Mouse (Mus musculus): ENCODE data around the gene Cers6. TPM values are rescaled to one million over a fixed set of nuclear protein-coding genes. Genes with fewer than 3 reads are reported as not detected.

Cers6 gene
- polyA plus RNA-seq, 1 experiment from 2014 or later, result 21.5 TPM

DNA sequence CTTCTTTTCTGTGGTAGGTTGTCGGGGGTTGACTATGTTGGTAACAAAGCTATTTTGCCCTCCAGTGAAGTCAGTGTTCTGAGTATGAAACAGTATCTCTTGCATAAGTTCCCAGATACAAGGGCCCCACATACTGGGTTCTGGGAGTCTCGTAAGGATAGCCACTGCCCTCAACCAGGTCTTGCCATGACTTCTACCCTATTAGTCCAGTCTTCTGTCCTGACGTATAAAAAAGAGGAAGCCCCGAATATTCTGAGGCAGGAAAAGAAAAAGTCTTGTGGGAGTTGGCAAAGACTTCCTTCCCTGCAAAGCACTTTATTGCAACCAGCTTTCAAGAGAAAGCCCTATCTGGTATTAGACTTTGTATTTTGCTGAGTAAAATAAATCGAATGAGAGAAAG lies 248.0 kb downstream of the Cers6 start:
- Histone ChIP-seq H3K4me1 (replicated peaks; ENCODE audit: control insufficient read depth, insufficient read depth, low read length) (no peaks in the 10 kb centered on the region), H3K4me3 (ENCODE audit: low read depth, low read length) (no peak overlapping the region), H3K36me3 (ENCODE audit: control insufficient read depth, insufficient read depth) (peaks cover 10% of the 10 kb centered on the region), H3K9ac (ENCODE audit: low read depth, low read length) (no peak overlapping the region), H3K9me3 (ENCODE audit: control insufficient read depth) (no peaks in the 10 kb centered on the region), H3K27ac (ENCODE audit: low read depth, low read length) (no peak overlapping the region), H3K4me2 (replicated peaks; ENCODE audit: low read depth) (no peak overlapping the region), H3K27me3 (replicated peaks; ENCODE audit: control insufficient read depth, insufficient read depth, low read length) (no peaks in the 10 kb centered on the region)
- no peak for ATAC-seq
- 56% methylated on average over 5 of the region's 5 CpGs for WGBS
- TF ChIP-seq CTCF (IDR thresholded peaks at IDR 0.05; ENCODE audit: low read depth), result no peak

DNA sequence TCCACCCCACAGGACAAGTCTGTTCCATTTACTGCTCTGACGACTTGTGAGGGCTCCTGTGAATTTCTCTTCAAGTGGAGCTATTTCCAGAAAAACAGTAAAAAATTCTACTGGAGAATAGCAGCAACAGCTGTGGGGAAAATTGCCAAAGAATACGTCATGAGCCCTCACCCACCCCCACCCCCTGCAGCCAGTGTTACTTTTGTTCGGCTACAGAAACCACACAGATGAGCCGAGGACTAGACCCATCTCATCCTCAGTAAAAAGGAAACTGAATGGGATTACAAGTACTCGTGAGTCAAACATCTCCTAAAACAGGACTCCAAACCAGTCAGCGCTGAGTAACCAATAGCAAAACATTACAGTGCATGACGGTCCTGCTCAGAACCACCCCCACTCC lies 248.5 kb downstream of the Cers6 start:
- Histone ChIP-seq H3K27ac (ENCODE audit: low read depth, low read length) (no peak overlapping the region), H3K27me3 (replicated peaks; ENCODE audit: control insufficient read depth, insufficient read depth, low read length) (no peaks in the 10 kb centered on the region), H3K9me3 (ENCODE audit: control insufficient read depth) (no peaks in the 10 kb centered on the region), H3K4me3 (ENCODE audit: low read depth, low read length) (no peak overlapping the region), H3K36me3 (ENCODE audit: control insufficient read depth, insufficient read depth) (peaks cover 11% of the 10 kb centered on the region), H3K4me2 (replicated peaks; ENCODE audit: low read depth) (no peak overlapping the region), H3K4me1 (replicated peaks; ENCODE audit: control insufficient read depth, insufficient read depth, low read length) (no peaks in the 10 kb centered on the region), H3K9ac (ENCODE audit: low read depth, low read length) (no peak overlapping the region)
- ATAC-seq, result no peak
- WGBS, result 62% methylated on average over 7 of the region's 7 CpGs
- TF ChIP-seq CTCF (IDR thresholded peaks at IDR 0.05; ENCODE audit: low read depth), result no peak

DNA sequence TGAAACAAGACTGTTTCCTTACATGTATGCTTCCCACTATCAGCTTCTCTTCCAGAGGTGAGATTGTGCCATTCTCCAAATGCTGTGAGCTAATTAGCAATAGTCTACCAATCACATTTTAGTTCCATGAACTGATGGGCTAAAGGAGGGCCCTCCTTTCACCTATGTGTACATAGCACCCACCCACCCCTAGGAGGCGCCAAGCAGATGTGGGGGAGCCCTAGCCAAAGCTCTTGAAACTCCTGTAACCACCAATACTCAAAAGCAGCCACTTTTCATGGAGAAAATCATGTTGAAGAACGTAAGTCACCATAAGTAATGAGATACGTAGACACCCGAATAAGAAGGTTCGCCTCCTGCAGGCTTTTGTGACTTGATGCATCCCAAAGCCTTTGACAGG lies 251.4 kb downstream of the Cers6 start:
- Histone ChIP-seq H3K36me3 (ENCODE audit: control insufficient read depth, insufficient read depth) (peaks cover 16% of the 10 kb centered on the region; the same call in 1 of the 2 replicates), H3K9ac (ENCODE audit: low read depth, low read length) (no peak overlapping the region), H3K27ac (ENCODE audit: low read depth, low read length) (no peak overlapping the region), H3K9me3 (ENCODE audit: control insufficient read depth) (no peaks in the 10 kb centered on the region), H3K4me3 (ENCODE audit: low read depth, low read length) (no peak overlapping the region), H3K4me1 (replicated peaks; ENCODE audit: control insufficient read depth, insufficient read depth, low read length) (no peaks in the 10 kb centered on the region), H3K4me2 (replicated peaks; ENCODE audit: low read depth) (no peak overlapping the region), H3K27me3 (replicated peaks; ENCODE audit: control insufficient read depth, insufficient read depth, low read length) (no peaks in the 10 kb centered on the region)
- 90% methylated on average over 5 of the region's 5 CpGs for WGBS
- peak; percentile 51 for TF ChIP-seq CTCF (IDR thresholded peaks at IDR 0.05; ENCODE audit: low read depth)
- ATAC-seq, result no peak

DNA sequence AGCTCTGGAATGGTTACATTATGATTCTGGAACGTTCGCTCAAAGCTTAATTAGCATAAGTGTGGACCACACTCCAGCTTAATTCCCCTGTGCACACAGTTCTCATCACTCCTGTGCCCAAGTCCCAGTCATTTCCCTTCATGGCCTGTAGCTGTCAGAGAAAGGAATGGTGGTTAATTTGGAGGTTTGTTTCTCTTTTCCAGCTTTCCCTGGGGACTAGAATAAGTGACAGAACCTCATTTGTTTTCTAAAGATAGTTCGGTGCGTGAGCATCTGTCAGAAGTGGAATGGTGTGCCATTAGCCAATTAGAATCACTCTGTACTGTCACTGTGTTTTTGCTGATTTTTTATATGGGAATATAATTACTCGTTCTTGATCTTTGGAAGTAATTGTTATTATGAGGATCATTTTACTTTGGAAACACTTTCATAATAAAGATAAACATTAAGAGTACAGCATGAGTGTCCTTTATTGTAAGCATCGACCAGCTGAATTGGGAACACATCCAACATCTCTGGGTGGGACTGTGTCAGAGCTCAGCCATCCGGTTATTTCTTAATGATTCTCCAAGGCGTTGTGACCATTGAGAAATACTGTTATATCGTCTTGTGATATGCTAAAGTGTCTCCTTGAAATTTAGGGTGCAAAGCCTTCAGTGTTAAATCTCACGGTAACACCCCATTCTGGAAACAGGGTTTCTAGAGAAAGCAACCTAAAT lies 252.7 kb downstream of the Cers6 start:
- WGBS, result 61% methylated on average over 10 of the region's 10 CpGs
- TF ChIP-seq CTCF (IDR thresholded peaks at IDR 0.05; ENCODE audit: low read depth), result no peak
- no peak for ATAC-seq

DNA sequence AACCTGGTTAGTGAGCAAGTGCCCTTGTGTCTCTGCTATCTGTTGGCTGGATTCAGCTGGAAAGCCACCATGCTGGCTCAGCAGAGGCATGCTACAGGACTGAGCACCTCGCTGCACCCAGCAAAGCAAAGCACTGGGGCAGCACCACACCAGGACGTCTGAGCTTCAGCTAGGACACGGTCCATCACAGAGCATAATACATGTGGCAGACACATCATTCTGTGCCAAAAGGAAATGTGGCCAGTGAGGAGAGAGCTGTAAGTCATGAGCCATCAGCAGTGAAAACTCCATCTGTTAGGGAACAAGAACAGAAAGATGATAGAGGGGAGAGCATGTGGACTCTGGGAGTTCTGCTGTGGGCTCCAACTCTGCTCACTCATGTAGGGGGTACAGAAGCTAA lies 254.7 kb downstream of the Cers6 start:
- no peak for TF ChIP-seq CTCF (IDR thresholded peaks at IDR 0.05; ENCODE audit: low read depth)
- no peak overlapping the region; the same call in 1 of the 2 replicates for H3K27ac ChIP-seq (ENCODE audit: low read depth, low read length)
- no peak overlapping the region for H3K9ac ChIP-seq (ENCODE audit: low read depth, low read length)
- ATAC-seq, result no peak
- no peaks in the 10 kb centered on the region for H3K27me3 ChIP-seq (replicated peaks; ENCODE audit: control insufficient read depth, insufficient read depth, low read length)
- H3K4me3 ChIP-seq (ENCODE audit: low read depth, low read length), result no peak overlapping the region
- H3K9me3 ChIP-seq (ENCODE audit: control insufficient read depth), result no peaks in the 10 kb centered on the region
- 87% methylated on average over 3 of the region's 3 CpGs for WGBS
- no peak overlapping the region for H3K4me2 ChIP-seq (replicated peaks; ENCODE audit: low read depth)
- H3K4me1 ChIP-seq (replicated peaks; ENCODE audit: control insufficient read depth, insufficient read depth, low read length), result no peaks in the 10 kb centered on the region
- peaks cover 13% of the 10 kb centered on the region; the same call in 1 of the 2 replicates for H3K36me3 ChIP-seq (ENCODE audit: control insufficient read depth, insufficient read depth)

More for the DNA sequence above, 252.7 kb downstream of the Cers6 start:
- Histone ChIP-seq H3K9me3 (ENCODE audit: control insufficient read depth) (no peaks in the 10 kb centered on the region), H3K9ac (ENCODE audit: low read depth, low read length) (no peak overlapping the region), H3K36me3 (ENCODE audit: control insufficient read depth, insufficient read depth) (peaks cover 13% of the 10 kb centered on the region; the same call in 1 of the 2 replicates), H3K4me3 (ENCODE audit: low read depth, low read length) (no peak overlapping the region), H3K4me1 (replicated peaks; ENCODE audit: control insufficient read depth, insufficient read depth, low read length) (no peaks in the 10 kb centered on the region), H3K4me2 (replicated peaks; ENCODE audit: low read depth) (no peak overlapping the region; the same call in 1 of the 2 replicates), H3K27me3 (replicated peaks; ENCODE audit: control insufficient read depth, insufficient read depth, low read length) (no peaks in the 10 kb centered on the region), H3K27ac (ENCODE audit: low read depth, low read length) (no peak overlapping the region)

DNA sequence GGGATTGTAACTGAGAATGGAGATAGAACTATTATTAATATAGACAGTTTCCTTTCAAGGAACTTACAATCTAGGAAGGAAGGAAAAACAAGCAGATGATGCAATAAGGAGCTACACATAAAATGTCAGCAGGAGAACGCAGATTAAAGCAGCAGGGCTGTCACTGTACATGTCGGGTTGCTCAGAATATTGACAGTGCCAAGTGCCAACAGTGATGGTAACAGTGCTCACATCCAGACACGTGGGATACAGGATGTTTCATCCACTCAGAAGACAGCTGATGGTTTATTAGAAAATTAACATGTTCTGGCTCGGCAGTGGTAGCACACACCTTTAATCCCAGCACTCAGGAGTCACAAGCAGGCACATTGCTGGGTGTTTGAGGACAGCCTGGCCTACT lies 255.5 kb downstream of the Cers6 start:
- Histone ChIP-seq H3K4me3 (ENCODE audit: low read depth, low read length) (no peak overlapping the region), H3K9ac (ENCODE audit: low read depth, low read length) (no peak overlapping the region), H3K27ac (ENCODE audit: low read depth, low read length) (no peak overlapping the region), H3K9me3 (ENCODE audit: control insufficient read depth) (no peaks in the 10 kb centered on the region), H3K4me1 (replicated peaks; ENCODE audit: control insufficient read depth, insufficient read depth, low read length) (no peaks in the 10 kb centered on the region), H3K4me2 (replicated peaks; ENCODE audit: low read depth) (no peak overlapping the region), H3K36me3 (ENCODE audit: control insufficient read depth, insufficient read depth) (peaks cover 7% of the 10 kb centered on the region; the same call in 1 of the 2 replicates), H3K27me3 (replicated peaks; ENCODE audit: control insufficient read depth, insufficient read depth, low read length) (no peaks in the 10 kb centered on the region)
- no peak for TF ChIP-seq CTCF (IDR thresholded peaks at IDR 0.05; ENCODE audit: low read depth)
- 78% methylated on average over 4 of the region's 4 CpGs for WGBS
- no peak for ATAC-seq
